Mouse (Mus musculus) cortical plate, adult 2 months (tissue): ENCODE results near the gene Kcnh8.

ENCODE experiments used
- CTCF ChIP-seq: fragments of 200-500 bp; IDR thresholded peaks from 2 replicates; pipeline ENCODE4 v1.5.1; 2011; ENCODE audit warnings: mild to moderate bottlenecking, control low read depth, low read length; ENCODE audit not compliant: insufficient read depth; ENCODE audit errors: extremely low read depth
- POLR2A ChIP-seq: fragments of 200-500 bp; IDR thresholded peaks from 2 replicates; pipeline ENCODE4 v1.6.1; 2011; ENCODE audit warnings: mild to moderate bottlenecking, low read length, control low read depth; ENCODE audit not compliant: insufficient read depth; ENCODE audit errors: extremely low read depth

GRCm38 (mm10) chr17:52602781-52603170, 267 bp downstream of the Kcnh8 start:
- TF ChIP-seq CTCF (no peak), POLR2A (no peak)
